Mouse (Mus musculus) heart, embryonic 13.5 days (tissue): ENCODE measurements around the gene Pmepa1. TPM values are rescaled to one million over a fixed set of nuclear protein-coding genes. Genes with fewer than 3 reads are reported as not detected.
A peak's percentile ranks its signal among the peaks of the same experiment; 100 is the strongest.

Experiments
- ATAC-seq: fragments of 200-750 bp; cut with Nextera tagmentation; 2 replicates; pipeline ENCODE4 v1.8.0; 2017; ENCODE audit warnings: moderate TSS enrichment; ENCODE audit not compliant: insufficient number of reproducible peaks, low FRiP score, low TSS enrichment; ENCODE audit errors: extremely low read depth
- H3K27ac ChIP-seq: fragments of 300-500 bp; sonication (generic); replicated peaks from 2 replicates; pipeline ENCODE4 v1.5.1; 2015; ENCODE audit warnings: moderate library complexity, mild to moderate bottlenecking, inconsistent platforms
- H3K27me3 ChIP-seq: fragments of 300-500 bp; sonication (generic); replicated peaks from 2 replicates; pipeline ENCODE4 v1.6.1; 2015; ENCODE audit warnings: mild to moderate bottlenecking, inconsistent platforms
- H3K36me3 ChIP-seq: fragments of 300-500 bp; sonication (generic); 2 replicates; pipeline ENCODE4 v1.6.1; 2015; ENCODE audit warnings: mild to moderate bottlenecking, inconsistent platforms
- H3K4me1 ChIP-seq: fragments of 300-500 bp; sonication (generic); 2 replicates; pipeline ENCODE4 v1.6.1; 2015; ENCODE audit warnings: inconsistent platforms
- H3K4me2 ChIP-seq: fragments of 300-500 bp; sonication (generic); 2 replicates; pipeline ENCODE4 v1.6.1; 2015; ENCODE audit warnings: inconsistent platforms, mild to moderate bottlenecking, moderate library complexity
- H3K4me3 ChIP-seq: fragments of 300-500 bp; sonication (generic); 2 replicates; pipeline ENCODE4 v1.5.1; 2015; ENCODE audit warnings: moderate library complexity, mild to moderate bottlenecking, inconsistent platforms
- H3K9ac ChIP-seq: fragments of 300-500 bp; sonication (generic); 2 replicates; pipeline ENCODE4 v1.6.1; 2015; ENCODE audit warnings: inconsistent platforms, mild to moderate bottlenecking, moderate library complexity
- H3K9me3 ChIP-seq: fragments of 300-500 bp; sonication (generic); 2 replicates; pipeline ENCODE4 v1.6.1; 2016; ENCODE audit warnings: inconsistent platforms
- WGBS: fragments of 180-500 bp; shearing (Covaris S2); methylation state at CpG from one replicate; pipeline ENCODE4 v1.1.7; 2015; ENCODE audit warnings: mixed read lengths; 5-methylcytosine and 5-hydroxymethylcytosine counted together
- polyA plus RNA-seq: library from polyadenylated mRNA; unstranded; fragments of >200 nt; fragmentation: Nextera tagmentation; extraction: Ambion mirVana; gene quantifications from 2 replicates; pipeline ENCODE4 v1.2.1, GENCODE M21; 2015

Pmepa1 gene
- polyA plus RNA-seq, 1 experiment from 2014 or later: 3.4 TPM

DNA sequence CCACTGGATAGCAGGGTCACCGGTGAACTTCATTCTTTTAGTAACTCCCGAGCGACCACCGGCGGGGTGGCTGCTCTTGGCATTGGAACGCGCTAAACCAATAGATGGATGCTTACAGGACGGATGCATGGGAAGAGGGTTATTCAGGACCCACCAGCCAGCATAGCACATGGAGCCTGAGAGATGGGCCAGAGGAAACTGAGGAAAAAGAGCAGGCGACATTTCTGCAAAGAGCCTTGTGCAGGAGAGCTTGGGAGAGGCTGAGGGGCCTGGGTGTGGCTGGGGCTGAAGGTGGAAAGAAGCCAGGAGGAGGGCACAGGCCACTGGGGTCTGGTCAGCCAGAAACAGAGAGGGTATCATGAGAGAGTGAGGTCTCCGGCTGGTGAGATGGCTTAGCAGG is 93.0 kb downstream of the Pmepa1 start:
- no peak overlapping the region for H3K4me3 ChIP-seq
- H3K4me1 ChIP-seq: peaks cover 4% of the 10 kb centered on the region; the same call in 1 of the 2 replicates
- H3K9ac ChIP-seq: no peak overlapping the region
- H3K27ac ChIP-seq: no peak overlapping the region
- 89% methylated on average over 10 of the region's 10 CpGs for WGBS
- peaks cover 78% of the 10 kb centered on the region for H3K27me3 ChIP-seq
- no peak for ATAC-seq
- no peaks in the 10 kb centered on the region for H3K9me3 ChIP-seq
- H3K4me2 ChIP-seq: no peak overlapping the region
- no peaks in the 10 kb centered on the region for H3K36me3 ChIP-seq

DNA sequence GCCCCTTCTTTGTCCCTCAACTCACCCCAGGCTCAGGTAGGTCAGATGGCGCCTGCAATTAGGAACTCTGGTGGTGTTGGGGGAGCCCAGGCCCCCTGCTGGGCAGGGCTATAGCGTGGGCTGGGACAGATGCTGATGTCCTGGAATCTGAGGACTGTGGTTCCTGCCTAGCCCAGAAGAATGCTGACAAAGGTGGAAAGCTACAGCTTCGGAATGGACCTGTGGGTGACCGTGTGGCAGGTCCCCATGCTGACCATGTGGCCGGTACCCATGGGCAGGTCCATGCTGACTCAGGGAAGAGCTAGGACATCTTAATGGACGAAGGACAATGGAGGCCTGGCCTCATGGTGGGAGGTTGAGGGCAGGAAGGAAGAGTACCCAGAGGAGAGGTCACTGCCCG is 93.5 kb downstream of the Pmepa1 start:
- H3K27me3 ChIP-seq: peaks cover 81% of the 10 kb centered on the region
- no peak overlapping the region for H3K9ac ChIP-seq
- H3K4me1 ChIP-seq: peaks cover 4% of the 10 kb centered on the region; the same call in 1 of the 2 replicates
- H3K9me3 ChIP-seq: no peaks in the 10 kb centered on the region
- no peak overlapping the region for H3K4me3 ChIP-seq
- 67% methylated on average over 7 of the region's 7 CpGs for WGBS
- no peak for ATAC-seq
- H3K27ac ChIP-seq: no peak overlapping the region
- H3K36me3 ChIP-seq: no peaks in the 10 kb centered on the region
- no peak overlapping the region for H3K4me2 ChIP-seq

DNA sequence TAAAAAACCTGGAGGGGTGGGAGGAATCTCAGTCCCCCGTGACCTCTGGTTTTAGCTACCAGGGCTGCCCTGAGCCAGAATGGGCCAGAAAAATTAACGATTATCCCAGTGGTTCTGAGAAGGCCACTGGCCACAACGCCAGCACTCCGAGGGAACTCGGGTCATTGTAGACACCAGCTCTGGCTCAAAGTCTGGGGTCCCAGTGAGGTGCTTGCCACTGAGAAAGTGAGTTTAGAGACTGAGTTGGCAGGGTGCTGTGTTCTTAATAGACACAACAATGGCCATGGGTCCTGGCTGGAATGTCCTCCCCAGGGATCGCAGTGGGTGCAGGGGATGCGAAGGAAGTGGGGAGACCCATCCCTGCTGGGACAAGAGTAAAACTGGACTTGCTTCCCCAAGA is 94.4 kb downstream of the Pmepa1 start:
- ATAC-seq: no peak

DNA sequence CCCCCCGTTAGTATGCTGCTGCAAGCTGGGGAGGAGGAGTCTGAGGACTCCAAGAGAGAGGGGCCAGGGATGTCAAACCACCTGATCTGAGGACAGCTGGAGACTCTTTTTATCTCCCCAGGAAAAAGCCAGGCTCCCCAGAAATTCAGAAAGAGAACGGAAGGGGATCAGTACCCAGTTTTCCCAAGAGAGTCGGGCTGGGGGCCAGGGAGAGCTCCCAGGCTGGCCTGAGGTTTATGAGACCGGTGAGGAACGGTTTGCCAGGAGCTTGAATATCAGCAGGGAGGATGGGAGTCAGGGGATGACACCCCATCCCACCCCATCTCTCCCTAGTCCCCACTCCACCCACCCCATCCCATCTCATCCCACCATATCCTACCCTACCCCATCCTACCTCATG is 94.8 kb downstream of the Pmepa1 start:
- 61% methylated on average over 5 of the region's 5 CpGs for WGBS
- no peaks in the 10 kb centered on the region for H3K36me3 ChIP-seq
- no peak for ATAC-seq

More for the DNA sequence above, 94.4 kb downstream of the Pmepa1 start:
- Histone ChIP-seq H3K4me1 (peaks cover 4% of the 10 kb centered on the region; the same call in 1 of the 2 replicates), H3K4me3 (no peak overlapping the region), H3K36me3 (no peaks in the 10 kb centered on the region), H3K9ac (no peak overlapping the region), H3K27me3 (peaks cover 80% of the 10 kb centered on the region), H3K4me2 (no peak overlapping the region), H3K27ac (no peak overlapping the region), H3K9me3 (no peaks in the 10 kb centered on the region)
- 87% methylated on average over 7 of the region's 7 CpGs for WGBS

DNA sequence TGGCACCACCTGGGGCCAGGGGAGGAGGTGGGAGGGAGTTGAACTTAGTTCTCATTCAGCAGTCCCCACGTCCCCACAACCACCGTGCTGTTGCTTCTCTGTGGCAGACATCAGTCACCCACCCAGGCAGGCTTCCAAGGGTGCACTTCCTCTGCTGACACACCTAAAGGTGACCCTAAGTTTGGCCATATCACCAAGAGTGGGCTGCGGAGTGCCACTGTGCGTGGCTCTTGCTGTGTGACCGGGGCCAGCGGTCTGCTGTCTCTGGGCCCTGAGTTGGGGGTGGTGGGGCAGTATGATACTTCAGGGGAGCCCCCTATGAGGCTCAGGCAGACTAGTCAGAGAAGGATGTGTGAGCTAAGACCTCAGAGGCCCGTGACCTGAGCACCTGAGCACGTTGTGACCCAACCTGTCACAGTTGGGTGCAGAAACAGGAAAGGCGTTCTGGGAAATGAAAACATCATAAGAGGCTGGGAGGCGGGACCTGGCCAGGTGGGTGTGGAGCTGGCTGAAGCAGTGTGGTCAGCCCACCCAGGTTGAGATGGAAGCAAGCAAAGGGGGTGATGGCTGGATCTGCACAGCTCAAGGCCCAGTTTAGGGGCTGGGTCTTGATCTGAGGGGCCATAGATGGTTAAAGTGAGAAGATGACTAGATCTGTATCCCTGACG is 95.5 kb downstream of the Pmepa1 start:
- no peak for ATAC-seq
- H3K4me1 ChIP-seq: no peaks in the 10 kb centered on the region

More for the DNA sequence above, 94.8 kb downstream of the Pmepa1 start:
- no peak overlapping the region for H3K4me2 ChIP-seq
- peaks cover 81% of the 10 kb centered on the region for H3K27me3 ChIP-seq
- no peaks in the 10 kb centered on the region for H3K9me3 ChIP-seq
- no peak overlapping the region for H3K27ac ChIP-seq
- H3K9ac ChIP-seq: no peak overlapping the region
- no peak overlapping the region for H3K4me3 ChIP-seq
- H3K4me1 ChIP-seq: peaks cover 4% of the 10 kb centered on the region; the same call in 1 of the 2 replicates

DNA sequence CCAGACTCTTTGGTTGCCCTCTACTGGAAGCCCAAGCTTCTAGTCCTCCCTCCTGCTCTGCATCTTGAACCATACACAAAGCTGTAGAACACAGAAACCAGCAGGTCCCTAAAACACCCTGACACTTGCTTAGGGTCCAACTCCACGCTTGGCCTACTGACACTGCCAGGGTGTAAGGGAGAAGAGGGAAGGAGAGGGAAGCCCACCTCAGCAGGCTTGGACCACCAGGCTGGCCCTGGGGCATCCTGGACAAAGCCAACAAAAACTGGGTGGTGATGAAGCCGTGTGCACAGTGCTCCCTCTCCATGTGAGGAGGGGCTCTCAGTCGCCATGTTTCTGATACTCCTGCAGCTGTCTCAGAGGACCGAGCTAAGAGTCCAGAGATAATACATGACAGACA is 96.3 kb downstream of the Pmepa1 start:
- Histone ChIP-seq H3K36me3 (no peaks in the 10 kb centered on the region), H3K9me3 (peaks cover 7% of the 10 kb centered on the region), H3K4me3 (no peak overlapping the region), H3K4me1 (no peaks in the 10 kb centered on the region), H3K27me3 (peaks cover 70% of the 10 kb centered on the region), H3K9ac (no peak overlapping the region), H3K27ac (no peak overlapping the region), H3K4me2 (no peak overlapping the region)
- no peak for ATAC-seq
- WGBS: 56% methylated on average over 4 of the region's 4 CpGs

More for the DNA sequence above, 95.5 kb downstream of the Pmepa1 start:
- H3K4me2 ChIP-seq: no peak overlapping the region
- H3K27me3 ChIP-seq: peaks cover 78% of the 10 kb centered on the region
- WGBS: 79% methylated on average over 11 of the region's 11 CpGs
- peaks cover 1% of the 10 kb centered on the region; the same call in 1 of the 2 replicates for H3K9me3 ChIP-seq
- H3K9ac ChIP-seq: no peak overlapping the region
- H3K27ac ChIP-seq: no peak overlapping the region
- H3K36me3 ChIP-seq: no peaks in the 10 kb centered on the region
- no peak overlapping the region for H3K4me3 ChIP-seq

DNA sequence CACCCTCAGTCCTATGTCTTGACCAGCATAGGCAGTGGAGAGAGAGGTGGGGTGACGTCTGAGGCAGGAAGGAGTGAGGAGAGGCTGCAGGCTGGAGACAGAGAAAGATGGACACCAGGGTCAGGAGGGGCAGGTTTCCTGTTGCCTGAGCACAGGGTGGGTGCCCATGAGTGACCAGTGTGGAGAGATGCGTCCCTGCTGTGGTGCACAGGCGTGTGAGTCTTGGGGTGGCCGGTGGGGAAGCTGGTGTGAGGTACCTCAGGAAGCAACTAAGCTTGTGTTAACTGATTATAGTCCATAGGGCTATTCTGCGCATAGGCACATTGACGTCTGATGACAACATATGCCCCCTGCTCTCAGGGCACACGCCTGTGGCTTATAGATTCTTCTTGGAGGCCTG is 97.3 kb downstream of the Pmepa1 start:
- H3K4me1 ChIP-seq: peaks cover 6% of the 10 kb centered on the region
- no peak for ATAC-seq
- no peak overlapping the region for H3K4me3 ChIP-seq
- H3K9ac ChIP-seq: no peak overlapping the region
- H3K27ac ChIP-seq: no peak overlapping the region
- H3K9me3 ChIP-seq: peaks cover 7% of the 10 kb centered on the region
- no peak overlapping the region for H3K4me2 ChIP-seq
- WGBS: 68% methylated on average over 7 of the region's 7 CpGs
- peaks cover 62% of the 10 kb centered on the region for H3K27me3 ChIP-seq
- H3K36me3 ChIP-seq: no peaks in the 10 kb centered on the region

DNA sequence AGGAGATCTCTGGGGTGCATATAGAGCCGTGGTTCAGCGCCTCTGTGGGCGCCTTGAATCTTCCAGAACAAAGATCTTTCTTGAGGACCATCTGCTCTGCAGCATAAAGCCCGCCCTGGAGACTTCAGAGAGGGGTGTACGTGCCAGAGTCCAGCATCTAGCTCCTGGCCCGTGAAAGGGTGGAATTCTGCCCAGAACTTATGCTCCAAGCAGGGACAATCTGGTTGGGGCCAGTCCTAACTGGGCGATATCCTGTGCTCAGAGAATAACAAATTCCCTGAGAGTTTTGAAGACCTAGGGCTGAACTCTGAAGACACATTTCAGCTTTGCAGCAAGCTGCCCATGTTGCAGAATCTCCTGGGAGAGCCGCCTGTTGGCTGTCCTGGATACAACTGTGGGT is 98.4 kb downstream of the Pmepa1 start:
- Histone ChIP-seq H3K27ac (no peak overlapping the region), H3K4me3 (no peak overlapping the region), H3K36me3 (no peaks in the 10 kb centered on the region), H3K4me1 (peaks cover 15% of the 10 kb centered on the region), H3K9me3 (peaks cover 7% of the 10 kb centered on the region), H3K9ac (no peak overlapping the region), H3K4me2 (no peak overlapping the region), H3K27me3 (peaks cover 55% of the 10 kb centered on the region)
- ATAC-seq: no peak
- 82% methylated on average over 8 of the region's 8 CpGs for WGBS

DNA sequence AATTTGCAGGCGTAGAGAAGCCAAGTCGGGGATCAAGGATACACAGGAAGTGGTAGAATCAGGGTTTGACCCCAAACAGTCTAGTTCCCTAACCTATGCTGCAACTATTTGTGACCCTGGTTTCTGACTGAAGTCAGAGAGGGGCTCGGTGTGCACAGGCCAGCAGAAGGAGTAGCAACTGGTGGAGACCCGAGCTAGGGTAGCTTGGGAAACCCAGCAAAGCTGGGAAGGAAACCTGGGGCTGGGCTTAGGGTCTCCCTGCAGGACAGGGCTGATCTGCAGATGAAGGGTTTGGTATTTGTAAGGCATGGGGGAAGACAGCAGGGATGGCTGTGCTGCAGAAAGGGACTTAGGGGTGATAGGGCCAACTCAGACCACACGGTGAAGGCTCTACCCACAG is 98.9 kb downstream of the Pmepa1 start:
- Histone ChIP-seq H3K27me3 (peaks cover 54% of the 10 kb centered on the region), H3K4me1 (peaks cover 19% of the 10 kb centered on the region), H3K9ac (no peak overlapping the region), H3K27ac (no peak overlapping the region), H3K36me3 (no peaks in the 10 kb centered on the region), H3K4me3 (no peak overlapping the region), H3K4me2 (no peak overlapping the region), H3K9me3 (peaks cover 7% of the 10 kb centered on the region)
- 68% methylated on average over 5 of the region's 5 CpGs for WGBS
- no peak for ATAC-seq

DNA sequence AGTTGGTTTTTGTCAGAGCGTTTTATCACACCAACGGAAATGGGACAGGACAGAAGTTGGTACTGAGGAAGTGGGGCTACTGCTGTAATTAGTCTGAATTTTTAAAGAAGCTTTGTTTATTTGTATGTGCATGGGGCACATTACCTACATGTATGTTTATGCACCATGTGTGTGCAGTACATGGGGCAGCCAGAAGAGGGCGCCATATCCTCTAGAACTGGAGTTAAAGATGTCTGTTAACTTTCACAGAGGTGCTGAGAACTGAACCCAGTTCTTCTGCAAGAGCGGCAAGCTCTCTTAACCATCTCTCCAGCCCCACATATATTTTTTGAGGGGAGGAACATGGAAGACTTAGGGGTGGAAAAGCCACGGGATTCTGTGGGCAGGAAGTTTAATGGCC is 100.6 kb downstream of the Pmepa1 start:
- Histone ChIP-seq H3K9me3 (peaks cover 7% of the 10 kb centered on the region), H3K4me1 (peaks cover 35% of the 10 kb centered on the region), H3K27ac (no peak overlapping the region), H3K9ac (no peak overlapping the region), H3K4me3 (no peak overlapping the region), H3K27me3 (peaks cover 52% of the 10 kb centered on the region), H3K4me2 (no peak overlapping the region), H3K36me3 (no peaks in the 10 kb centered on the region)
- no peak for ATAC-seq
- 87% methylated on average over 5 of the region's 5 CpGs for WGBS

DNA sequence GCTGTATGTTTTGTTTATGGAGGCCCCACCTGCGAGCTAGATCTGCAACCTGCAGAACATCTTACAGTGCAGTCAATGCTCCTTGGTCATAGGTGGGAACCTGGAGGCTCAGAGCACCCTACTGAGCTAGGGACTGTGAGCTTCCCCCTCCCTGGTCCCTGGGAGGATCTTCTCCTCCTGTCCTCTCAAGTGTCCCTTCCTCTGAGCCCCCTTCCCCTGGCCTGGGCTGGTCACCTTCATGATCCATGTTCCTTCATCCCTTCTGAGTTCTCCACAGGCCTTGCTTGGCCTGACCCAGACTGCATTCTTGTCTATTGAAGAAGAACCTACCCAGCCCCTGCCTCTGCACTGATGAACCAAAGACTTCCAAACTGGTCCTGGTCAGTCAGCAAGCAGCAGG is 101.8 kb downstream of the Pmepa1 start:
- ATAC-seq: no peak
- peaks cover 52% of the 10 kb centered on the region for H3K27me3 ChIP-seq
- peak overlapping the region; percentile 43; the same call in 1 of the 2 replicates for H3K4me3 ChIP-seq
- peak overlapping the region; percentile 67 for H3K4me2 ChIP-seq
- no peaks in the 10 kb centered on the region for H3K36me3 ChIP-seq
- 53% methylated on average over 1 of the region's 1 CpGs for WGBS
- H3K27ac ChIP-seq: peak overlapping the region; percentile 78; the same call in 1 of the 2 replicates
- peaks cover 35% of the 10 kb centered on the region for H3K4me1 ChIP-seq
- no peak overlapping the region for H3K9ac ChIP-seq
- peaks cover 7% of the 10 kb centered on the region for H3K9me3 ChIP-seq
